7 mouse cellular contexts compared by ENCODE assay signal in the genomic region with DNA sequence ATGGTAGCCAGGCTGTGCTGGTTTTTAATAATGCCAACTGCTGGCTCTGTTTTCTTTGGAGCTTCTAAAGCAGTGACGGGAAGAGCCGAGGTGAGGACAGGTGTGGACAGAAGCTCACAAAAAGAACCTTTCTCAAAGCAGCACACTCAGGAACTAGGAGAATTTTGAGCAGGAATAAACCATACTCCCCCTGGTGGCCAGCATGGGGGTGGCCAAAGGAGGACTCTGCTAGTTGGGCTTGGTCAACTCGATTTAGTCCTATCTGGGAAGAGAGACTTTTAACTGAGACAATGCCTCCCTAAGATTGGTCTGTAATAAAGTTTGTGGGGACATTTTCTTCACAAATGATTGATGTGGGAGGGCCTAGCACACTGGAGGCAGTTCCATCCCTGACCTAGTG. TPM values are rescaled to one million over a fixed set of nuclear protein-coding genes. Genes with fewer than 3 reads are reported as not detected.
DNase-seq lines count a peak whose midpoint lies in the region; TF ChIP-seq lines count a peak whose summit lies in the region.

No protein-coding gene starts in this region.

- DNase-seq in 416B (ENCODE audit: low read depth): peak; percentile 74
- peak; percentile 65 for DNase-seq in CD4-positive helper T cell, adult 2 months (ENCODE audit: low read depth, low spot score)
- peak; percentile 51 for DNase-seq in brain, embryonic 14.5 days (ENCODE audit: low read depth)
- DNase-seq in frontal cortex, postnatal 36 days (ENCODE audit: low spot score in 2 of 2): peak; percentile 57 to 71
- DNase-seq in kidney, postnatal 4 days: peak; percentile 79 to 85
- DNase-seq in lung, postnatal 25 days (ENCODE audit: low spot score): peak; percentile 75
- peak; percentile 26 to 62 for DNase-seq in spleen, adult 18-20 months

- TF ChIP-seq POLR2A in brain, embryonic 14.5 days (IDR thresholded peaks at IDR 0.05; ENCODE audit: borderline replicate concordance, extremely low read depth, insufficient read depth, insufficient read length, poor library complexity, severe bottlenecking): no peak

- TF ChIP-seq CTCF in brain, embryonic 14.5 days (IDR thresholded peaks at IDR 0.05; ENCODE audit: borderline replicate concordance, extremely low read depth, insufficient read depth, insufficient read length): peak; percentile 70

RNA-seq across cellular contexts. Expression of a gene that starts 1.6 kb away (rescaled TPM):
- 81.0 and 89.3 TPM in 2 replicates for polyA plus RNA-seq in brain, embryonic 14.5 days (2012; rRNA removed)

RNA-seq across cellular contexts. Expression of a gene that starts 51.0 kb away (rescaled TPM):
- 5.5 and 6.7 TPM in 2 replicates for polyA plus RNA-seq in brain, embryonic 14.5 days (2012; rRNA removed)

RNA-seq across cellular contexts. Expression of a gene that starts 56.7 kb away (rescaled TPM):
- polyA plus RNA-seq in brain, embryonic 14.5 days (2012; rRNA removed): 10.4 and 16.4 TPM in 2 replicates

Comparison
In these comparisons a context has a peak if more than half of its experiments do, and no peak if none do; other contexts are left out.
1. Peak in every context shown above with its lines: DNase-seq.